Mouse (Mus musculus) lung, postnatal 0 days (tissue): ENCODE measurements at regions not wholly inside any gene's neighbourhood (a gene's known extent, or its start where the extent isn't known, plus 50 kb on each side); places are given as distances from the start of the nearest gene placed in this dataset.

Experiments
- CTCF ChIP-seq: IDR thresholded peaks from 2 replicates; pipeline ENCODE4 v1.5.1; 2016; ENCODE audit warnings: antibody characterized with exemption, mild to moderate bottlenecking
- EP300 ChIP-seq: IDR thresholded peaks from 2 replicates; pipeline ENCODE4 v1.6.1; 2016; ENCODE audit warnings: antibody characterized with exemption, mild to moderate bottlenecking, control low read depth

GRCm38 (mm10) chr9:33717614-33718013 is 768.1 kb upstream of the Kirrel3 start:
- no peak for TF ChIP-seq CTCF
- no peak for TF ChIP-seq EP300
